Mouse (Mus musculus) stomach, postnatal 0 days (tissue): Measurements from ENCODE around the gene Myh7b. TPM values are rescaled to one million over a fixed set of nuclear protein-coding genes. Genes with fewer than 3 reads are reported as not detected.

ENCODE experiments used
- ATAC-seq: fragments of 200-750 bp; cut with Nextera tagmentation; 2 replicates; pipeline ENCODE4 v1.8.0; 2017; ENCODE audit not compliant: low FRiP score, low TSS enrichment
- DNase-seq: peaks from one replicate; pipeline ENCODE4 v3.0.0-alpha.2; 2016; ENCODE audit warnings: low spot score
- H3K27ac ChIP-seq: fragments of 300-500 bp; sonication (generic); replicated peaks from 2 replicates; pipeline ENCODE4 v1.5.1; 2014; ENCODE audit warnings: mild to moderate bottlenecking, control low read depth
- H3K27me3 ChIP-seq: fragments of 300-500 bp; sonication (generic); 2 replicates; pipeline ENCODE4 v1.6.1; 2014; ENCODE audit warnings: low read length; ENCODE audit not compliant: control insufficient read depth, insufficient read depth
- H3K36me3 ChIP-seq: fragments of 300-500 bp; sonication (generic); 2 replicates; pipeline ENCODE4 v1.6.1; 2014; ENCODE audit warnings: low read length, mixed read lengths; ENCODE audit not compliant: control insufficient read depth, insufficient read depth
- H3K4me1 ChIP-seq: fragments of 300-500 bp; sonication (generic); replicated peaks from 2 replicates; pipeline ENCODE4 v1.6.1; 2014; ENCODE audit warnings: antibody characterized with exemption; ENCODE audit not compliant: control insufficient read depth, insufficient read depth
- H3K4me2 ChIP-seq: fragments of 300-500 bp; sonication (generic); replicated peaks from 2 replicates; pipeline ENCODE4 v1.6.1; 2014; ENCODE audit warnings: low read depth, mild to moderate bottlenecking, control low read depth, moderate library complexity
- H3K4me3 ChIP-seq: fragments of 300-500 bp; sonication (generic); 2 replicates; pipeline ENCODE4 v1.5.1; 2014; ENCODE audit warnings: low read depth, low read length, control low read depth
- H3K9ac ChIP-seq: fragments of 300-500 bp; sonication (generic); 2 replicates; pipeline ENCODE4 v1.6.1; 2014; ENCODE audit warnings: mild to moderate bottlenecking, low read length, control low read depth, mixed read lengths
- H3K9me3 ChIP-seq: fragments of 300-500 bp; sonication (generic); 2 replicates; pipeline ENCODE4 v1.6.1; 2016; ENCODE audit warnings: low read length; ENCODE audit not compliant: control insufficient read depth
- CTCF ChIP-seq: IDR thresholded peaks from 2 replicates; pipeline ENCODE4 v1.5.1; 2016; ENCODE audit warnings: antibody characterized with exemption, low read depth, mild to moderate bottlenecking, moderate library complexity
- EP300 ChIP-seq: optimal IDR thresholded peaks from 2 replicates; pipeline ENCODE3; 2016; ENCODE audit warnings: antibody characterized with exemption
- WGBS: fragments of 180-500 bp; shearing (Covaris S2); extraction: QIAGEN DNeasy Blood & Tissue Kit; methylation state at CpG from one replicate; pipeline ENCODE4 v1.1.7; 2014; 5-methylcytosine and 5-hydroxymethylcytosine counted together
- polyA plus RNA-seq: library from polyadenylated mRNA; unstranded; fragments of >200 nt; fragmentation: Nextera tagmentation; extraction: Ambion mirVana; gene quantifications from 2 replicates; pipeline ENCODE4 v1.2.1, GENCODE M21; 2015

Gene Myh7b
- 0.05 and 0.15 TPM in 2 replicates for polyA plus RNA-seq

- H3K27me3 ChIP-seq = no peaks in the 10 kb centered on the region
- no peak for DNase-seq
- no peak within 1 kb of the TSS for H3K4me3 ChIP-seq
- no peaks in the 10 kb centered on the region for H3K36me3 ChIP-seq
- 49% methylated on average over 4 of the region's 4 CpGs for WGBS
- no peak within 1 kb of the TSS for H3K27ac ChIP-seq
- H3K9me3 ChIP-seq = no peaks in the 10 kb centered on the region
- ATAC-seq = no peak
- TF ChIP-seq EP300 (no peak), CTCF (no peak)
- H3K4me1 ChIP-seq = peaks cover 3% of the 10 kb centered on the region
- no peak within 1 kb of the TSS for H3K9ac ChIP-seq
- no peak within 1 kb of the TSS for H3K4me2 ChIP-seq
These were observed at the start of gene Myh7b for GRCm38 (mm10) chr2:155610978-155611377. TSS of gene Myh7b (plus strand) at chr2:155611212.

- Histone ChIP-seq H3K9me3 (no peaks in the 10 kb centered on the region), H3K4me3 (no peak overlapping the region), H3K4me2 (no peak overlapping the region), H3K27me3 (no peaks in the 10 kb centered on the region), H3K27ac (no peak overlapping the region), H3K36me3 (peaks cover 3% of the 10 kb centered on the region; the same call in 1 of the 2 replicates), H3K9ac (no peak overlapping the region), H3K4me1 (no peaks in the 10 kb centered on the region)
- no peak for DNase-seq
- ATAC-seq = no peak
- 48% methylated on average over 1 of the region's 1 CpGs for WGBS
- TF ChIP-seq CTCF (no peak), EP300 (no peak)
These were observed 48.8 kb upstream of the Myh7b start for GRCm38 (mm10) chr2:155562209-155562608.

- Histone ChIP-seq H3K4me2 (no peak overlapping the region), H3K36me3 (peaks cover 3% of the 10 kb centered on the region; the same call in 1 of the 2 replicates), H3K27ac (no peak overlapping the region), H3K27me3 (no peaks in the 10 kb centered on the region), H3K9ac (no peak overlapping the region), H3K9me3 (no peaks in the 10 kb centered on the region), H3K4me3 (no peak overlapping the region), H3K4me1 (no peaks in the 10 kb centered on the region)
- DNase-seq = no peak
- ATAC-seq = peak; percentile 85
- WGBS = 79% methylated on average over 4 of the region's 4 CpGs
- TF ChIP-seq EP300 (no peak), CTCF (no peak)
These were observed 48.1 kb upstream of the Myh7b start for GRCm38 (mm10) chr2:155562934-155563333.

- no peak for DNase-seq
- Histone ChIP-seq H3K27ac (no peak overlapping the region), H3K9ac (no peak overlapping the region), H3K27me3 (no peaks in the 10 kb centered on the region), H3K4me3 (no peak overlapping the region), H3K36me3 (peaks cover 3% of the 10 kb centered on the region; the same call in 1 of the 2 replicates), H3K4me2 (no peak overlapping the region), H3K9me3 (no peaks in the 10 kb centered on the region), H3K4me1 (no peaks in the 10 kb centered on the region)
- TF ChIP-seq CTCF (no peak), EP300 (no peak)
- 69% methylated on average over 5 of the region's 5 CpGs for WGBS
- ATAC-seq = no peak
These were observed 43.3 kb upstream of the Myh7b start for GRCm38 (mm10) chr2:155567751-155568150.

GRCm38 (mm10) chr2:155569223-155569807, 41.7 kb upstream of the Myh7b start:
- DNase-seq (no peak), ATAC-seq (no peak)
- Histone ChIP-seq H3K4me2 (no peak overlapping the region), H3K27ac (no peak overlapping the region), H3K9me3 (no peaks in the 10 kb centered on the region), H3K4me3 (no peak overlapping the region), H3K36me3 (peaks cover 3% of the 10 kb centered on the region; the same call in 1 of the 2 replicates), H3K4me1 (no peaks in the 10 kb centered on the region), H3K27me3 (no peaks in the 10 kb centered on the region), H3K9ac (no peak overlapping the region)
- 47% methylated on average over 3 of the region's 3 CpGs for WGBS
- TF ChIP-seq CTCF (no peak), EP300 (no peak)

GRCm38 (mm10) chr2:155573001-155573400, 38.0 kb upstream of the Myh7b start:
- Histone ChIP-seq H3K9me3 (no peaks in the 10 kb centered on the region), H3K9ac (no peak overlapping the region), H3K4me1 (no peaks in the 10 kb centered on the region), H3K4me3 (no peak overlapping the region), H3K27ac (no peak overlapping the region), H3K36me3 (peaks cover under 1% of the 10 kb centered on the region; the same call in 1 of the 2 replicates), H3K4me2 (no peak overlapping the region), H3K27me3 (no peaks in the 10 kb centered on the region)
- no peak for DNase-seq
- ATAC-seq = no peak
- TF ChIP-seq CTCF (no peak), EP300 (no peak)
- 75% methylated on average over 9 of the region's 9 CpGs for WGBS
